Mouse (Mus musculus) left cerebral cortex, postnatal 14 days (tissue): ENCODE data around the gene Golga2. TPM values are rescaled to one million over a fixed set of nuclear protein-coding genes. Genes with fewer than 3 reads are reported as not detected.

Source experiments
- DNase-seq, 2 experiments: peaks; one replicate each; pipeline ENCODE4 v3.0.0; 2021 to 2022; ENCODE audit warnings: low spot score in 2 of 2, mixed read lengths in 1 of 2
- intact Hi-C: fragments of 180-260 bp; cut with DNase I; formaldehyde crosslinking; loops from one replicate; pipeline ENCODE4 v1.15.1; 2025
- total RNA-seq, 2 experiments: library from RNA; stranded (reverse); gene quantifications; 2 replicates each; pipeline ENCODE4 v1.2.3; 2021

Gene Golga2
- total RNA-seq, 2 experiments from 2014 or later, result 78.9 to 83.9 TPM

DNA sequence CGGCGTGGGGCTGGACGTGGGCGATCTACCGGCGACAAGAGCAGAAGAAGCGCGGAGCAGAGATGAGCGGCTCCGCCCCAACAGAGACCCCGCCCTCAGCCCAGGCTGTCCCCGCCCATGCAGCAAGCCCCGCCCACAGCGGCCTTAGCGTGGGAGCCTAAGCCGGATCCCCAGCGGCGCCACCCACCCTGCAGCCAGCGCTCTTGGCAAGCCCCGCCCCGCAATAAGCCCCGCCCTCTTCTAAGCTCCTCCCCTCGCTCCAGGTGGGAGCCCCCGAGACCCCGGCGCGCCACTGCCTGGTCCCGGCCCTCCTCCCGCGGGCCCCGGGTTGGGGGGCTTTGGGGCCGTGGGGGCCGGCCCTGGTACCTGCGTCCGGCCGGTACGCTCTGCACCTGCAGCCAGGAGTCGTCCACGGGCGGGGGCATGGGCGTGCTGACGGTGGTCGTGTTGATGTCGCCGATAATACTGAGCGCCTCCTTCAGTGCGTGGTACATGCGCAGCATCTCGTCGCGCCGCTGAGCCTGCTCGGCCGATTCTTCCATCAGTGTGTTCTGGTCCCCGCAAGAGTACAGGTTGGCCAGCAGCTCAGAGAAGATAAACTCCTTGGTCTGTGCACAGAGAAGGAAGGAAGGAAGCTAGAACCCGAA is 25.3 kb downstream of the Golga2 start:
- DNase-seq, result peak; percentile 57 to 72

DNA sequence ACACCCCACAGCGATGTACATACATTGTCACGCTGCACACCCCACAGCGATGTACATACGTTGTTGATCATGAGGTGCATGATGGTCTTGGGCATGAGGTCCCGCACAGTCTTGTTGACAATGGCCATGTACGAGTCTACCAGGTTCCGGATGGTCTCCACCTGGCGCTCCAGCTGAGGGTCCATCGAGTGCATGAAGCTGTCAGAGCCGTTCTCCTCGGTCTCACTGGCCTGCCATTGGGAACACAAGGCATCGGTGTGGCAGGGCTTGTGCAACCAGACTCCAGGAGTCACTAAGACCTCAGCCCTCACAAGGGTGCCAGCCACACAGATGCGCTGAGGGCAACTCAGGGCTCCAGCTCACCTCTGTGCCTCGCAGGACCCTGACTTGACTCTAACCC is 27.6 kb downstream of the Golga2 start:
- DNase-seq, result no peak
- intact Hi-C loops, result no loop called here

More for the DNA sequence above, 25.3 kb downstream of the Golga2 start:
- intact Hi-C loops, result no loop called here

DNA sequence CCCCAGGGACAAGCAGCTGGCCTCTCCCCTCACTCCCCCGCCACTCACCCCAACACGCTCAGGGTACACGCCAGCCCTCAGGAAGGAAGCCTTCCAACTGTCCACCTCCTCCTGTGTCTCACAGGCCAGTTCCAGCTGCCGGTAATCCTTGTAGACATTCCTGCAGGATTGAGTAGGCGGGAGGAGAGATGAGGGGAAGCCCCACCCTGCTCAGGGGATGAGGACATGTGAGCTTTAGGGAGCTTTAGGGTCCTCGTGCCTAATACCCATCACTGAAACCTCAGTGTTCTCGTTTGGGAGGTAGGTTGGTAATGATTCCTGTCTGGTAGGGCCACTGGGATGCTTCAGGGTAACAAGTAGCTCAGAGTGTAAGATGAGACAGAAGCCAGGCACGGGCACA is 28.6 kb downstream of the Golga2 start:
- no peak for DNase-seq
- intact Hi-C loops, result no loop called here

DNA sequence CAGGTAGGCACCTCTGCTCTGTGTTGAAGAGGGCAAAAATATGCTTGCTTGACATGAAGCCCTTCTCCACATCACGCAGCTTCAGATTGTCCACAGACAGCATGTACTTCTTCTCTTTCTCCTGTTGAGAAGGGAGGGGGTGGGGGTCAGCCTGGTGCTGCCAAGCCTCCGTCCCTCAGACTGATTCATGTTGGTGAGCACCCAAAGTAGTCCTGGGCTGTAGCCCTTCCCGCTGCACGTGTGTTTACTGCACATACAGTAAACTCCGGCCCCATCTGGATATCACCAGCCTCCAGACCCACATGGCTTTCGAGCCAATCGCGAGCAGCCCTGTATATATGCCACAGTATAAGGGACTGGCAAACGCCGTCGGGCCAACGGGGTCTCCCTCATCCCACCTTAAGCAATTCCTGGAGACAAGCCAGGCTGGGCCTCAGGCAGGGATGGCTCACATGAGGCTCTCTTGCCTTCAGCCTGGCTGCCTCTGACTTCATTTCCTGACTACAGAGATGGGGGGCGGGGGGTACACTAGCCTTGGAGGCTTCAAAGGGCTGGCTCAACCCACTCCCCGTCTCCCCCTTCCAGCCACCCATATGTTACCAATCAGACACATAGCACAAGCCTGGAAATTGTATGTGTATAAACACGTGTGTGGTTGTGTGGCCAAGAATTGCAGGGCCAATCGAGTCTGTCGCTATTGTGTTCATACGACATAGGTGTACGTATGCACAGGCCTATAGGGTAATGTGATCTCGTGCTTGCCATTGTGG is 29.9 kb downstream of the Golga2 start:
- intact Hi-C loops, result no loop called here
- peak in 1 of 2 experiments; percentile 47 for DNase-seq

DNA sequence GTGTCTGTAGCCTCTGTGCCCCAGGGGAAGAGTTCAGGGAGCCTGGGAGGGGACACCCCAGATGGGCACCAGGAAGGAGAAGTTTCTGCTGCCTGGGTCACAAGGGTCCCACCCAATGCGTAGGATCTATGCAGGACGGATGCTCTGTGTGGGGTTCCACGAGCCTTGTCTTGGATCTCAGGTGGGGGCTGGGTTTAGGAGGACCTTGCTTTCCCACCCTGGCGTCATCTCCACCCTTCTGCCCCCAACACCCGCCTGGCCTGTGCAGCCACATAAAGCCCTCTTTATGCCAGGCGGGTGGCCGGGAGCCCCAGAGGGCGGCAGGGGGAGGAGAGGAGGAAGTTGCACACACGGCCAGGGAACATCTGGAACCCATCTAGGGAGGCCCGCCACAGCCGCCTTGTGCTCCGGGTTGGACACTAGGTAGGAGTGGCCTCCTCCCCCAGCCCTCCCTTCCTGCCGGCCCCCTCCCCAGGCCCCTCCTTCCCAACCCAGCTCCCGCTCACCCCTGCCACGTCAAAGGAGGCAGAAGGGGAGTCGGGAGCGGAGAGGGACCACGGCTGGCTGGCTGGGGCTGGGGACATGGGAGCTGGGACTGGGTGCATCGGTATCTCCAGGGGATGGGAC is 30.7 kb downstream of the Golga2 start:
- intact Hi-C loops, result no loop called here
- no peak for DNase-seq

DNA sequence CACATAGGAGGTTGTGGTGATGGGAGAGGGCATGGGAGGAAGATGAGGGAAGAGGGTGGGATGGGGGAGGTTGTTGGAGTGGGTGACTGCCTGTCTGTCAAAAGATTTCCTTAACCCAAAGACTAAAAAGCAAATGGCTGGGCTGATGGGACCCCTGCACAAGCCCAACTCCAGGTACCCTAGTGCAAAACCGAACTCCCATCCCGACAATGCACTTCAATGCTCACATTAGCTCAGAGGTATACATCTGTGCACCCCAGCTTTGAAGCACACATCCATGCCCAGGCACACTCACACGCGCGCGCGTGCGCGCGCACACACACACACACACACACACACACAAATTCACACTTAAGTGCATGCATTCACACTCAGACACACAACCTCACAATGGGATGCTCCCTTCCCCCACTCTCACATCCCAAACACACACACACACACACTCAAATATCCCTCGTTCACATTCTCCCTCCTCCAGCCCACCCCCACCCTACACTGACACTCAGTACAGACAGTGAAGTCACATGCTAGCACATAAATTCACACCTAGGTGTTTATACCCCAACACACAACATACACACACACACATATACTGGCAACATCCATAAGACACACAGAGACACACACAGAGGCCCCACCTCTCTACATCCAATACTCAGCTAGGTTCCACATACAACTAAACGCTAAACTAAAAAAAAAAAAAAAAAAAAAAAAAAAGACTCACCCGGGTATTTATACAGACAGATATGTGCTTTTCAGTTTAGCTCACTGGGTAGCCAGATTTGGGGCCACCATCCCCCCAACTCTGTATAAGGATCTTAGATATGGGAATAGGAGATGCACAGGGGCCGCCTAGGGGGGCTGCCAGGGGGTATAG is 31.8 kb downstream of the Golga2 start:
- no peak for DNase-seq
- intact Hi-C loops, result no loop called here

DNA sequence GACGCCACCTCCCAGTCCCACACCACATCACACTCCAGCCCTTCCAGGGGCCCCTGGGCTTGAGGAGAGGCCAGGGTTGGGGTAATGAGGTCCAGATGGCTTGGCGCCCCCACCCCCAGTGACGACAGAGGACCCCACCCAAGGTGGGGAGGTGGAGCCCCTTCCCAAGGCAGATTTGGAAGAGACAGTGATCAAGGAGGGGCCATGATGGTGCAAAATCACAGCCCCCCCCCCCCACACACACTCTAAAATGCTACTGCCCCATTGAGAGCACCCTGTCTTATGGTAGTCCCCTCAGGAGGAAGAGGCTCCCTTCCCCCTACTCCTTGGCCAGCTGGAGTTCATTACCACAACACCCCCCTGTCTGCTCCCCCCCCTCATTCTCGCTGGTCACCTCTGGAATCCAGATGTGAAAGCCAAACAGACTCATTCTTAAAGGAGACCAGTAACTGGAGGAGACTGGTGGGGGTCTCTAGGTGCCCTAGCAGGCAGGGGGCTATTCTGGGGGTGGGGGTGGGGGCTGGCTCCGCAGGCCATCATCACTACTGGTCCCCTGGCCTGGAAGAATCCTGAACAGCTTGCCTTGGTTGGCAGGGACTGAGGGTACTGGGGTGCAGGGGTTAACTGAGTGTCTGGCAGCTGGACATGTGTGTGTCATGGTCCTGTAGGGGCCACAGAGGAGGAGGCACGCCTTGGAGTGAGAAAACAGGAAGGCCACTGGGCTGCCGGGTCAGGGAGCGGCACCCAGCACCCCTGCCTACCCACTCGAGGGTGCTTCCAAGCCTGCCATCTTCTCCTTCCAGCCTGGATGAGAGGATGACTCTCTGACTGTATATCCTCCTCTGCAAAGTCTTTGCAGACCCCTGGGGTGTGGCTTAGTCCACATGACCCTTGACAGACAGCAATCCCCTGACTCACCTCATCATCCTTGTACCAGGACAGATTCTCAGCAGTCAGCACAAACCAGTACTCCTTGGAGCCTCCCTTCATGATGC is 32.7 kb downstream of the Golga2 start:
- no peak for DNase-seq
- intact Hi-C loops, result no loop called here

DNA sequence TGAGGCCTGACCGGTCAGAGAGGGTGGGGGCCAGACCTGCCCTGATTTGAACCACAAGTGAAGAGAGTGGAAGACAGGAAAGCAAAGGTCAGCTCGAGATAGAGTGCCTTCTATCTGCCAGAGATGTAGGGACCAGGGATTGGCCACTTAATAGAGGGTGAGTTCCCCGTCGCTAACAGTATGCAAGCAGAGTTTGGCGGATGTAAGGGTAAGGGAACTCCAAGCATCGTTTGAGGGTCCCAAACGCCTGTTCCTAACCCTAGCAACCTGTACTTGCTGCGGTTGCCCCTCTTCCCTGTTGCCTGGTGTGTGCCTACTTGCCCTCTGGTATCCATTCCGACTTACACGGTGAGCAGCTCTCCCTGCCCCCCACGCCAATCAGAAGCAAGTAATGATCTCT is 33.5 kb downstream of the Golga2 start:
- no peak for DNase-seq
- intact Hi-C loops, result no loop called here

DNA sequence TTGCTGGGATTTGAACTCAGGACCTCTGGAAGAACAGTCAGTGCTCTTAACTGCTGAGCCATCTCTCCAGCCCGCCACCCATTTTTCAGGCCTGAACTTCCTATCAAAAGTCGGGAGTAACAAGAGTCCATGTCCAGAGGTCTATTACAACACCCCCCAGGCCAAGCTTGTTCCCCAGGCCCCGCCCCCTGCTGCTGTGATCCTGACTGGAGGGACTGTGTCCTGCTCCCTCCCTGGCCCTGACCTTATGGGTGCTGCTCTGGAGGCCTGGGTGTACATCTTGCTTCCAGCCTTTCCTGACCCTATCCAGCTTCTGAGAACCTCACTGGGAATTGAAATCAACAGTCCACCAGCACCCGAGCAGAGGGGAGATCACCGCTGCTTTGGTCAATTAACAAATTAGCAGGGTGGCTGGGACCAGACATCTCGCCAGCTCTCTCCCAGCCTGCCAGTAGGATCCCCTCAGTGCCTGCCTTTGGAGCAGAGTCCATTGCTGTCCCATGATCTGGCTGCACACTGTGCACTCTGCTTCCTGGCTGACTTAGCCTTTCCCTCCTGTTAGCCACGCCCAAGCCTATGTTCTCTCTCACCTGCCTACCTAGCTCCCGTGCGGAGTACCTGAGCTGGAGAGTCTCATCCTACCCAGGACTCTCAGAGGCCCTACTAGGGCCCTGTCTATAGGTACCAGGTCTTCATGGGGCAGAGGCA is 34.6 kb downstream of the Golga2 start:
- intact Hi-C loops, result no loop called here
- DNase-seq, result no peak

DNA sequence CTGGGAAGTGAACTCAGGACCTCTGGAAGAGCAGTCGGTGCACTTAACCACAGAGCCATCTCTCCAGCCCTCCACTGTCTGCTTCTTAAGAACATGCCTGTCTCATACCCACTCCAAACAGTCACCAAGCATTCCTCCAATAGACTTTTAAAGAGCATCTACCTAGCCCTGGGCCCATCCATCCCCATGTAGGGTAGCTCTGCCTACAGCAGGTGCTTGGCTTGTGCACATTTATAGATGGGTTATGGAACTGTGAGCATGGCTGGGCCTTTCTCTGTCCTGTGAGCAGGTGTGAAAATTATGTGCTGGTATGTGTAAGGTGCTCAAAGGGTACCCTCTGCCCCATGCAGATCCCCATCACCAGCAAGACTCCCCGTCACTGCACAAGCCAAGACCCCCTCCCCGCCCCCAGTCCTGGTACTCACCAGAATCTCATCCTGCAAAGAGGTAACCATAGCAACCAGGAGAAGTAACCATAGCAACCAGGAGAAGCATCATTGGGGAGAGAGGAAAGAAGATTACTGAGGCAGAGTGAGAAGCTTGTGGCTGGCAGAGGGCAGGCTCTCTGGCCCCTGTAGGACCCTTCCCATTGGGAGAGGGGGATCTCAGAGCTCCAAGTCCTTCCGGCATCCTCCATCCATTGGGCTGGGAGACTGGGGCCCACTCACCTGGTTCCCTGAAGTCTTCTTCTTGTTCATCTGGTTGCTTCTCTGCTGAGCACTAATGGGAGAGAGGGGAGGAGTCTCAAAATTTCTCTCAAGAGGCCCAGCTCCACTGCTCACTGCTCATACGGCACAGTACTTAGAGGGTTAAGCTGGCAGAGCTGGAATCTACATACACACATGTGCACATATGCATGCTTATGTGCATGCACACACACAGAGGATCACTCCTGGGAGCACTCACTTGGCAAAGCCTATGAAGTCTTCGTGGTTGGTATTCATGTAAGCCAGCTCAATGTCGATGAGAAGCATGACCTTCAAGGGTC is 35.9 kb downstream of the Golga2 start:
- DNase-seq, result peak; percentile 46 to 77

DNA sequence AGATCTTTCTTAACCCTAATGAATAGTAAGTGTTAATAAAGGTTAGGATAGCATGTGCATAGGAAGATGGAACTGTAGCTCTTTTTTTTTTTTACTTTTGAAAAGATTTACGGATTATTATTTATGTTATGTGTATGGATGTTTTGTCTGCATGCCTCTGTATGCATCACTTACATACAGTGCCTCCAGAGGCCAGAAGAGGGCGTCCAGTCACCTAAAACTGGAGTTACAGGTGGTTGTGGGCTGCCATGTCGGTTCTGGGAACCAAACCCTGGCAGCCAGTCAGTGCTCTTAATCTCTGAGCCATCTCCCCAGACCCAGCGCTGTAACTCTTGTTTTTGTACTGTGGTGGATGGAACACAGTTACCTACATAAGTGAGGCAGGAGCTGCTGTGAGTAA is 37.1 kb downstream of the Golga2 start:
- peak in 1 of 2 experiments; percentile 65 for DNase-seq
- intact Hi-C loops, result no loop called here

More for the DNA sequence above, 35.9 kb downstream of the Golga2 start:
- intact Hi-C loops, result no loop called here

DNA sequence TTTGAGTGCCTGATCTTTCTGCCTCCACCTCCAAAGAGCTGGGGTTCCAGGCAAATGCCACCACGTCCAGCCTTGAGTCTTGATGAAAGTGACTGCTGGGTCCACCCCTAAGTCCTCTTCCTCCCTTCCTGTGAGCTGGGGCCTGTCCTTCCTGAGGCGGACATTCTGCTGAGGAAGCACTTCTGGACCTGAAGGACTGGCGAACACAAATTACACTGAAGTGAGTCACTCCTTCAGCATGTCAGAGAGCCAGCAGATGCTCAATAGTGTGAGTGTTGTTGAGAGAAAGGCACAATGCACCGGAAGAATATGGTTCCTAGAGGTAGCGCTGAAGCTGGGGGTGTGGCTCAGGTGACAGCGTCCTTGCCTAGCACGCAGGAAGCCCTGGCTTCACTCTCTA is 38.2 kb downstream of the Golga2 start:
- intact Hi-C loops, result no loop called here
- DNase-seq, result no peak

DNA sequence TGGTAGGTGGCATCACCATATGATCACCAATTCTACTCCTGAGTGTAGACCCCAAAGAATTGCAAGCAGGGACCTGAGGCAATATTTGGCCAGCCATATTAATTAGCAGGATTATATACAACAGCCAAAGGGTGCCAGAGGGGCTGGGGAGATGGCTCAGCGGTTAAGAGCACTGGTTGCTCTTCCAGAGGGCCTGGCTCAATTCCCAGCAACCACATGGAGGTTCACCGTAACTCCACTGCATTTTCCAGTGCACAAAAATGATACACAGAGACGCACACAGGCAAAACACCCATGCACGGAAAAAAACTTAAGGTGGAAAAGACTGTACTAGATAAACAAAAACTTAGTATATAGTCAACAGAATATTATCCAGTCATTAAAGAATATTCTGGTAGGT is 40.0 kb downstream of the Golga2 start:
- DNase-seq, result no peak
- intact Hi-C loops, result no loop called here

DNA sequence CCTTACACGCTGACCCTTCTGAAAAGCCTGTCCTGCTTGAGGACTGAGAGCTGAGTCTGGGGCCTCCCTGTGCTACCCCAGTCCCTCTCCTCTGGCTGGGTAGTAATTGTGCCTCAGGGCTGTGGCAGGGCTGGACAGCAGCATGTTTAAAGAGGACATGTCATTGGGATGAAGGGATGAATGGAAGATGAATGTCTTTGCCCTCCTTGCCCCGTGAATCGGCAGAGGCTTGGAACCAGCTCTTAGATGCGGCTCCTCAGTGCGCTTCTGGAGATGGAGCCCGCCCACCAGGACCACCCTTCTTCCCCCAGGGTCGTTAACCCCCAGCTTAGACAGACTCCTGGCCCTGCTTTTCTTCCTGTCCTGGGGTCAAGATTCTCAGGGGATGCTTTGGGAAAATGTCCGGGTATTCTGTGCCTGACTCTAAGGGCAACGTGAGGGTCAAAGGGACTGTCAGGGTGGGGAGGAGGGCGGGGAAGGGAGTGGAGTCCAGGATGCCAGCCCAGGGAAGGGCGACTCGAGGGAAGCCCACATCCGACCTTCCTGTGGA is 41.8 kb downstream of the Golga2 start:
- no peak for DNase-seq
- intact Hi-C loops, result no loop called here

DNA sequence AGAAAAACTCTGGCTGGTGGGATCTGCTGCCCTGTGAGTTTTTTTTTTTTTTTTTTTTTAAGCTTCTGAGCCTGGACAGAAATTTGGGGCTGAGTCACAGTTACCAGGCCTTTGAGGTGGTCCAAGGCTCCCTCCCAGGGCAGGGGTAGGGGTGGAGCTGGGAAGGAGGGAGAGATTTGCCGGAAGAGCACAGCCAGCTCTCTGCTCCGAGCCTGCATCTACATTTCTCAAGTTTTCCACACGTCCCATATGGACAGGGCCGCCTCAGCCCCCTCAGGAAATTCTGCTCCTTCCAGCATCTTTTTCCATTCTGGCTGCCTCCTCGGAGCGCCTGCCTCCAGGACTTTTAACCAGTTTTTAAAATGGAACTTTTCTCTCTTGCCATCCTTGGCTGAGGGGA is 42.3 kb downstream of the Golga2 start:
- intact Hi-C loops, result no loop called here
- DNase-seq, result no peak

DNA sequence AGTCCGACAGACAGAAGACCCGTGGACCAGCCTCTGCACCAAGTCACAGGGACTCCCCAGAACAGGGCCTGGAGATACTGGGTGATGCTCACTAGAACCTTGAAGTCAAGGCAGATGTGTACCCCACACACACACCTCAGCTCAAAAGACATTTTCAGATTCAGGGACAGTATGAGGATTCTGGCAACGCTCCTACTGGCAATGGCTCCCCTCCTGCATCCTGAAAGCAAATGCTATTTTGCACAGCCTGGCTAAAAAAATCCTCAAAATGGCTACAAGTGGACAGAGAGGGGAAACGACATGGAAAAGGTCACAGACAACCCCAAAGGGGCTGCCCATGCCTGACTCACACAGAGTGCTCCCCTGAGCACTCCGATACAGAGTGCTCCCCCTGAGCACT is 45.0 kb downstream of the Golga2 start:
- intact Hi-C loops, result no loop called here
- no peak for DNase-seq

DNA sequence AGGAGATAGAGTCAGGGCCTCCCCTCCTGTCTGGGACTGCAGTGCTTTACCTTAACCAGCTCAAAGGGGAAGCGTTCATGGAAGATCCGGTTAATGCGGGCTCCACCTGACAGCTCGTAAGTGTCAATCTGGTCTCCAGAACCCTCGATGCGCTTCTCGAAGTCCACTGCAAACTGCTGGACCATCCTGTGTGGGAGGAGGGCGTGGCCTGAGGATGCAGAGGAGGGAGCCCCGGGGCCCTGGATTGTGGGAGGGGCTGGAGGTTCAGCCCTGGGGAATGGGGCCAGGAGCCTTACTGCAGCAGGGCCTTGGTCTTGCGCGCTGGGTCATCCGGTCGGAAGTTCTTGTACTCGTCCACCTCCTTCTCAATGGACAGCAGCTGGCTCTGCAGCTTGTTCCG is 48.7 kb downstream of the Golga2 start:
- no peak for DNase-seq
- intact Hi-C loops, result no loop called here
